Mouse (Mus musculus): ENCODE data around the gene Mllt1. TPM values are rescaled to one million over a fixed set of nuclear protein-coding genes. Genes with fewer than 3 reads are reported as not detected.
A peak's percentile ranks its signal among the peaks of the same experiment; 100 is the strongest.

Gene Mllt1
- polyA plus RNA-seq, 1 experiment from 2014 or later: 32.2 TPM

DNA sequence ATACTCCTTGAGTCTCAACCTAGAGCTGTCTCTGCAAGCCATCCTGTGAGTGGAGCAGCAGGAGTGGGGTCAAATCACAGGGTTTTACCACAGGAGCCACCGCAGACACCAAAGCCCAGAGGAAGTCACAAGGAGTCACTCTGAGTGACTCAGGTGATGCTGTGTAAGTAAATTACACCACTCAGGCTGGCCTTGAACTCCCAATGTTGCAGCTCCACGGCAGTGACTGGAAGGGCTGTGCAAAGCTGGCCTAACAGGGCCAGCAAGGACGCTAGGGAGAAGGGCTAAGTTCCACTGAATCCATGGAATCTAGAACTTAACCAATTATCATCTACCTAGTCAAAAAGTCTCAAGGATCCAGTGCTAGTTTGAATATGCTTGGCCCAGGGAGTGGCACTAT is 29.0 kb downstream of the Mllt1 start:
- Histone ChIP-seq H3K9me3 (ENCODE audit: control insufficient read depth, low read length) (no peaks in the 10 kb centered on the region), H3K4me3 (ENCODE audit: low read depth, low read length) (no peak overlapping the region), H3K27ac (ENCODE audit: low read depth, low read length) (no peak overlapping the region), H3K9ac (ENCODE audit: low read depth, low read length) (no peak overlapping the region), H3K36me3 (ENCODE audit: control insufficient read depth, insufficient read depth, low read length) (peaks cover 16% of the 10 kb centered on the region), H3K4me1 (replicated peaks; ENCODE audit: control insufficient read depth, insufficient read depth, low read length) (no peaks in the 10 kb centered on the region), H3K4me2 (replicated peaks; ENCODE audit: low read depth, low read length) (no peak overlapping the region), H3K27me3 (ENCODE audit: control insufficient read depth, insufficient read depth, low read length) (no peaks in the 10 kb centered on the region)
- ATAC-seq (ENCODE audit: low FRiP score) (no peak), DNase-seq (ENCODE audit: low spot score) (no peak)
- 89% methylated on average over 3 of the region's 3 CpGs for WGBS

DNA sequence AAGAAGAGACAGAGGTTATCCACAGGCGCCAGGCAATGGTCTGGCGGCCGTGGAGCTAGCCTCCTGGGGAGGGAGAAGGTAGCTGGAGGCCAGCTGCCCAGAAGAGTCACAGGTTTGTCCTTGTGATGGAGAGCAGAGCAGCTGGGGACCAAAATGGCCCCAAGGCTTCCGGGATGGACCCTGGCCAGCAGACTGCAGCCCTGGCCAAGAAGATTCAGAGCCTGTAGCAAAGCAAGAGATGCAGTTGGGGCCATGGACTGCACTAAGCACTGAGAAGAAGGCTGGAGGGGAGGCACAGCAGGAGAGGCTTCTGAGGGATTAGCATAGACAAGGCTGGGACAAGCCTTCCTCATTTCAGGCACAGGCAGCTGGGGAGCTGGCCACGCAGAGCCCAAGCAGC is 32.5 kb downstream of the Mllt1 start:
- no peaks in the 10 kb centered on the region for H3K9me3 ChIP-seq (ENCODE audit: control insufficient read depth, low read length)
- H3K36me3 ChIP-seq (ENCODE audit: control insufficient read depth, insufficient read depth, low read length): peaks cover 29% of the 10 kb centered on the region
- H3K4me1 ChIP-seq (replicated peaks; ENCODE audit: control insufficient read depth, insufficient read depth, low read length): no peaks in the 10 kb centered on the region
- no peak for ATAC-seq (ENCODE audit: low FRiP score)
- DNase-seq (ENCODE audit: low spot score): no peak
- 84% methylated on average over 5 of the region's 5 CpGs for WGBS
- H3K4me2 ChIP-seq (replicated peaks; ENCODE audit: low read depth, low read length): no peak overlapping the region
- no peaks in the 10 kb centered on the region for H3K27me3 ChIP-seq (ENCODE audit: control insufficient read depth, insufficient read depth, low read length)
- no peak overlapping the region for H3K27ac ChIP-seq (ENCODE audit: low read depth, low read length)
- H3K9ac ChIP-seq (ENCODE audit: low read depth, low read length): no peak overlapping the region
- no peak overlapping the region for H3K4me3 ChIP-seq (ENCODE audit: low read depth, low read length)

DNA sequence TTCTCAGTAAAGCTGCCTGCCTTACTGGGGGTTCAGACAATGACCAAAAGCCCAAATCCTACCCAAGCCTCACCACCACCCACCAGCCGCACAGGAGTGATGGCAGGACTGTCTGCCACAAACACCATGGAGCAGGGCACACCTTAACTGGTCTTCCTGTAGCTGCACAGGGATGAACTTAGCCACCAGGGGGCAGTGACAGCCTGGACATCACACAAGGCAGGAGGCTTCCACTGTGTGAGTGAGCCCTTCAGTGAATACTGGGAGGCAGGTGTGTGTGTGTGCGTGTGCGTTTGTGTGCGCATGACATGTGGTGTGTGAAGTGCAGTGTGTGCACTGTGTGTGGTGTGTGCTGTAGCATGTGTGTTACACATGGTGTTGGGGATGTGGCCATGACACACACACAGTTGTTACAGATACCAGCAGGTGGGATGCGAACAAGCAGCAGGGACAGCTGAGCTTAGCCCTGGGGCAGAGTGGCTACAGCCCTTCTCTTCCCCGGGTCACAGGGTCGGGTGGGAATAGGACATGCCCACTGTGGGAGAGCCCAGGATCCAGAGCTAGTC is 37.5 kb downstream of the Mllt1 start:
- Histone ChIP-seq H3K27me3 (ENCODE audit: control insufficient read depth, insufficient read depth, low read length) (no peaks in the 10 kb centered on the region), H3K4me1 (replicated peaks; ENCODE audit: control insufficient read depth, insufficient read depth, low read length) (peaks cover 6% of the 10 kb centered on the region; the same call in 1 of the 2 replicates), H3K36me3 (ENCODE audit: control insufficient read depth, insufficient read depth, low read length) (peaks cover 39% of the 10 kb centered on the region), H3K9me3 (ENCODE audit: control insufficient read depth, low read length) (no peaks in the 10 kb centered on the region), H3K4me3 (ENCODE audit: low read depth, low read length) (no peak overlapping the region), H3K27ac (ENCODE audit: low read depth, low read length) (no peak overlapping the region), H3K9ac (ENCODE audit: low read depth, low read length) (no peak overlapping the region), H3K4me2 (replicated peaks; ENCODE audit: low read depth, low read length) (no peak overlapping the region)
- peak; percentile 78 for DNase-seq (ENCODE audit: low spot score)
- peak; percentile 53; the same call in 1 of the 2 replicates for ATAC-seq (ENCODE audit: low FRiP score)
- WGBS: 85% methylated on average over 7 of the region's 7 CpGs

DNA sequence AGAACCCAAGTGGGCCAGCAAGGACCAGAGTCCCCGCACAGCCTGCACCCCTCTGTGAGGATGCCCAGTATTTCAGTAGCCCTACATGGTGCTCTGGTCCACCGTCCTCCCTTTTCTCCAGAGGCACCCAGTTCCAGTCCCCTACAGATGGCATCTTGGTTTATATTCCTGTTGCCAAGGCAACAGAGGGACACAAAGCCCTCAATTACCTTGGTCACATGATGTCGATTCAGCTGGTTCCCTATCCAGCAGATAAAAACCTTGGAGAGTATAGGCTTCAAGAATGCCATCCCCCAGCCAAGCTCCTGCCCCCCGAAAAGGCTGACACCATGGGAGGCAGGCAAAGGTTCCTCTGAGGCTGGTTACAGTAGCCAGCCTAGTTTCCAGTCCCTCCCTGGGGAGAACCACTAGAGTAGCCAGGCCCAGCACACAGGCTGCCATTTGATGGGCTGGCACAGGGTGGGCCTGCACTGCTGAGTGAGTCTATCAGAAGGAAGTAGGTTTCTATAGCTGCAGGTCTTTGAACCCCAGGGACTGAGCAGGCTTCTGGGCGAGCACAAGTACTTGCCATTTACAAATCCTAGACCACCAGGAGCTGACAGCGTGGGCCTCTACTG is 38.6 kb downstream of the Mllt1 start:
- 79% methylated on average over 6 of the region's 6 CpGs for WGBS
- no peaks in the 10 kb centered on the region for H3K9me3 ChIP-seq (ENCODE audit: control insufficient read depth, low read length)
- H3K27me3 ChIP-seq (ENCODE audit: control insufficient read depth, insufficient read depth, low read length): no peaks in the 10 kb centered on the region
- H3K9ac ChIP-seq (ENCODE audit: low read depth, low read length): no peak overlapping the region
- H3K27ac ChIP-seq (ENCODE audit: low read depth, low read length): no peak overlapping the region
- no peak overlapping the region for H3K4me2 ChIP-seq (replicated peaks; ENCODE audit: low read depth, low read length)
- DNase-seq (ENCODE audit: low spot score): peak; percentile 32
- peaks cover 31% of the 10 kb centered on the region for H3K36me3 ChIP-seq (ENCODE audit: control insufficient read depth, insufficient read depth, low read length)
- no peak overlapping the region for H3K4me3 ChIP-seq (ENCODE audit: low read depth, low read length)
- H3K4me1 ChIP-seq (replicated peaks; ENCODE audit: control insufficient read depth, insufficient read depth, low read length): peaks cover 6% of the 10 kb centered on the region; the same call in 1 of the 2 replicates
- peak; percentile 34 for ATAC-seq (ENCODE audit: low FRiP score)

DNA sequence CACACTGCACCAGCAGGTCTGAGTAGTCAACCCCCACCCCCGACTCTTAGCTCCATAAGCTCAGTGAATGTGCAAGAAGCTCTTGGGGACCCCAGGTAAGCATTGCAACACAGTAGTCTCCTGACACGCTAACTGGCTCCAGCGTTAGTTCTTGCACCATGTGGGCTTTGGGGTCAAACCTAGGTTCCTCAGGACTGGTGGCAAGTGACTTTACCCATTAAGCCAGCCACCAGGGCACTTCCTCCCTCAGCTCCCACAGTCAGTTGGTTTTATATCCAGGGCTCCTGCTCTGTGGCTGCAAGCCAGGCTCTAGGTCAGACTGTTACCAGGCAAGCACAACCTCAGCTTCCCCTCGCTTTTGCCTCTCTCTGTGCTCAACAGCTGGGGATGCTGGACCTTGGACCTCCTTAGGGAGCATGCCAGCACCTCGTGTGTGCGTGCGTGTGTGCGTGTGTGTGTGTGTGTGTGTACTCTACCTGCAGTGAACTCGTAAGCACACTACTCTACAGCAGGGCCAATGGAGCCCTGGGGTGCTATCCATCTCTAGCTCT is 39.8 kb downstream of the Mllt1 start:
- 94% methylated on average over 9 of the region's 9 CpGs for WGBS
- no peak overlapping the region for H3K27ac ChIP-seq (ENCODE audit: low read depth, low read length)
- no peak overlapping the region for H3K9ac ChIP-seq (ENCODE audit: low read depth, low read length)
- DNase-seq (ENCODE audit: low spot score) (no peak), ATAC-seq (ENCODE audit: low FRiP score) (no peak)
- H3K9me3 ChIP-seq (ENCODE audit: control insufficient read depth, low read length): no peaks in the 10 kb centered on the region
- H3K4me3 ChIP-seq (ENCODE audit: low read depth, low read length): no peak overlapping the region
- no peaks in the 10 kb centered on the region for H3K27me3 ChIP-seq (ENCODE audit: control insufficient read depth, insufficient read depth, low read length)
- peaks cover 29% of the 10 kb centered on the region for H3K36me3 ChIP-seq (ENCODE audit: control insufficient read depth, insufficient read depth, low read length)
- no peak overlapping the region for H3K4me2 ChIP-seq (replicated peaks; ENCODE audit: low read depth, low read length)
- peaks cover 6% of the 10 kb centered on the region; the same call in 1 of the 2 replicates for H3K4me1 ChIP-seq (replicated peaks; ENCODE audit: control insufficient read depth, insufficient read depth, low read length)

DNA sequence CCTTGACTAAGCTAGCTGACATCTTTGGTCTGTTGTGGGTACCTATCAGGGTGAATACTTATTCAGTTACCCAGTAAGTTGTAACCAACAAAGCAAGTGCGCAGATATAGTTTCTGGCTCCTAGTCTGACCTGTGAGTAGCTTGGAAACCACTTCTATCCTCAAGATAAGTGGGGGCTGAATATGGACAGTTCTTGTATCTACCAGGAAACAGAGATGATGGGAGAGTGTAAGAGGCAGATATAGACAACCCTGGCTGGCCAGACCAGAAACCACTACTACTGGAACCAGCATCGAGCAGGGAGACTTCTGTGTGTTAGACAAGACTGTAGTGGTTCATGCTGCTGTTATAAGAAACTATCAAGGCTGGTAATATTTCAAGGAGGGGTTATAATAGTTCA is 45.2 kb downstream of the Mllt1 start:
- no peak overlapping the region for H3K9ac ChIP-seq (ENCODE audit: low read depth, low read length)
- H3K9me3 ChIP-seq (ENCODE audit: control insufficient read depth, low read length): no peaks in the 10 kb centered on the region
- 85% methylated on average over 2 of the region's 2 CpGs for WGBS
- ATAC-seq (ENCODE audit: low FRiP score) (no peak), DNase-seq (ENCODE audit: low spot score) (no peak)
- H3K36me3 ChIP-seq (ENCODE audit: control insufficient read depth, insufficient read depth, low read length): peaks cover 10% of the 10 kb centered on the region
- H3K4me2 ChIP-seq (replicated peaks; ENCODE audit: low read depth, low read length): no peak overlapping the region
- H3K4me1 ChIP-seq (replicated peaks; ENCODE audit: control insufficient read depth, insufficient read depth, low read length): no peaks in the 10 kb centered on the region
- no peaks in the 10 kb centered on the region for H3K27me3 ChIP-seq (ENCODE audit: control insufficient read depth, insufficient read depth, low read length)
- H3K4me3 ChIP-seq (ENCODE audit: low read depth, low read length): no peak overlapping the region
- no peak overlapping the region for H3K27ac ChIP-seq (ENCODE audit: low read depth, low read length)

DNA sequence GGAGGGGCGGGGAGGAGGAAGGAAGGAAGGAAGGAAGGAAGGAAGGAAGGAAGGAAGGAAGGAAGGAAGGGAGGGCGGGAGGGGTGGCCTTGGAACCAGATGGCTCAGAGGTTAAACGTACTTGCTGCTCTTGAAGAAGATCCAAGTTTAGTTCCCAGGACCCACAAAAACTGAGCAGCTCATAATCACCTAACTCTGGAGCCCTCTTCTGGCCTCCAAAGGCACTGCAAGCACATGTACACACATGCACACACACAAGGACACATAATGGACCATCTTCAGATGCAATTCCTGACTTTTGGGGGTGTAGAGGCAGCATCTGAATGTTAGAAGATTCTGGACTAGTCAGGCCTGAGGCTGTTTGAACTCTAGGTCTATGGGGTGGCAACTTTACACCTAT is 47.2 kb downstream of the Mllt1 start:
- 90% methylated on average over 2 of the region's 3 CpGs for WGBS
- Histone ChIP-seq H3K9ac (ENCODE audit: low read depth, low read length) (no peak overlapping the region), H3K4me2 (replicated peaks; ENCODE audit: low read depth, low read length) (no peak overlapping the region), H3K4me1 (replicated peaks; ENCODE audit: control insufficient read depth, insufficient read depth, low read length) (no peaks in the 10 kb centered on the region), H3K27me3 (ENCODE audit: control insufficient read depth, insufficient read depth, low read length) (no peaks in the 10 kb centered on the region), H3K9me3 (ENCODE audit: control insufficient read depth, low read length) (no peaks in the 10 kb centered on the region), H3K27ac (ENCODE audit: low read depth, low read length) (no peak overlapping the region), H3K36me3 (ENCODE audit: control insufficient read depth, insufficient read depth, low read length) (no peaks in the 10 kb centered on the region), H3K4me3 (ENCODE audit: low read depth, low read length) (no peak overlapping the region)
- ATAC-seq (ENCODE audit: low FRiP score) (no peak), DNase-seq (ENCODE audit: low spot score) (no peak)

DNA sequence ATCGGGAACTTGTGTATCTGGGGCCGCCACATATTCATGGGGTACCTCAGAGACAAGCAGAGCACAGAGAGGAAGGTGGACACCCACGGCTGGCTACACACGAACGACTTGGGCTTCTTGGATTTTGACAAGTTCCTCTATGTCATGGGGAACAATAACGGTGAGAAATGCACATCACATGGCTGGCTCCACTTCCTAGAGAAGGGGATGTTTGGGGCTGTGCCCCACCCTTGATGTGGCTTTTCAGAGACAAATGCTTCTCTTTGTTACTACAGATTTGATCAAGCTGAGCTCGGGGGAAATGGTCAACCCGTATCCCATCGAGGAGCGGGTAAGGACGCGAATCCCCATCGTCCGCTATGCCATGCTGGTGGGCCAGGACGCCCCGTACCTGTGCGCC is 50.4 kb downstream of the Mllt1 start:
- Histone ChIP-seq H3K27ac (ENCODE audit: low read depth, low read length) (no peak overlapping the region), H3K27me3 (ENCODE audit: control insufficient read depth, insufficient read depth, low read length) (no peaks in the 10 kb centered on the region), H3K4me3 (ENCODE audit: low read depth, low read length) (no peak overlapping the region), H3K36me3 (ENCODE audit: control insufficient read depth, insufficient read depth, low read length) (no peaks in the 10 kb centered on the region), H3K9ac (ENCODE audit: low read depth, low read length) (no peak overlapping the region), H3K4me1 (replicated peaks; ENCODE audit: control insufficient read depth, insufficient read depth, low read length) (no peaks in the 10 kb centered on the region), H3K9me3 (ENCODE audit: control insufficient read depth, low read length) (no peaks in the 10 kb centered on the region), H3K4me2 (replicated peaks; ENCODE audit: low read depth, low read length) (no peak overlapping the region)
- 91% methylated on average over 17 of the region's 17 CpGs for WGBS
- ATAC-seq (ENCODE audit: low FRiP score): no peak
- DNase-seq (ENCODE audit: low spot score): no peak

DNA sequence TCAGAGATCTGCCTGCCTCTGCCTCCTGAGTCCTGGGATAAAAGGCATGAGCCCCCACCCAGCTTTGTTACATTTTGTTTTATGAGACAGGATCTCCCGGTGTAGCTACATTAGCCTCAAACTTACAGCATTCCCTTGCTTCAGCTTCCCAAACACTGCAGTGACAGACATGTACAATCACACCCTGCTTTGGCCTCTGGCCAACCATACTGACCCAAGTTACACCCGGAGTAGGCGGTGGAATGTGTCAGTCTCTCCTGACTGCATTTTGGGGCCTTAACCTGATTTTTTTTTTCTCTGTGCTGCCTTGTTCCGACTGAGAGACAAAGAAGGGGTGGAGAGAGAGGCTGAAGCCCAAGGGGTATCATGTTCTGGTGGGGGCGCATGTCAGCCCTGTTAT is 50.9 kb downstream of the Mllt1 start:
- H3K27me3 ChIP-seq (ENCODE audit: control insufficient read depth, insufficient read depth, low read length): no peaks in the 10 kb centered on the region
- no peak overlapping the region for H3K9ac ChIP-seq (ENCODE audit: low read depth, low read length)
- H3K4me1 ChIP-seq (replicated peaks; ENCODE audit: control insufficient read depth, insufficient read depth, low read length): no peaks in the 10 kb centered on the region
- H3K4me3 ChIP-seq (ENCODE audit: low read depth, low read length): no peak overlapping the region
- H3K4me2 ChIP-seq (replicated peaks; ENCODE audit: low read depth, low read length): no peak overlapping the region
- no peaks in the 10 kb centered on the region for H3K36me3 ChIP-seq (ENCODE audit: control insufficient read depth, insufficient read depth, low read length)
- H3K27ac ChIP-seq (ENCODE audit: low read depth, low read length): no peak overlapping the region
- ATAC-seq (ENCODE audit: low FRiP score): no peak
- WGBS: 84% methylated on average over 5 of the region's 5 CpGs
- H3K9me3 ChIP-seq (ENCODE audit: control insufficient read depth, low read length): no peaks in the 10 kb centered on the region
- DNase-seq (ENCODE audit: low spot score): no peak
